In genomic region chr17:48343065-48343464, GRCm38 (mm10) we compare ENCODE assay signal across 42 mouse cellular contexts. TPM values are rescaled to one million over a fixed set of nuclear protein-coding genes. Genes with fewer than 3 reads are reported as not detected.
"Had no signal": no experiment of that assay in that cellular context is flagged by ENCODE, and none has a peak within 500 bp of the region (broad histone marks: within the 10 kb centered on the region; RNA-seq: fewer than 3 reads in every experiment).

No protein-coding gene starts in this region.

- H3K36me3 ChIP-seq: heart, embryonic 10.5 days; heart, embryonic 12.5 days; heart, embryonic 13.5 days; heart, embryonic 15.5 days; hindbrain, embryonic 10.5 days; hindbrain, embryonic 12.5 days; hindbrain, embryonic 13.5 days; hindbrain, embryonic 15.5 days; intestine, embryonic 15.5 days; kidney, embryonic 15.5 days had no signal

- H3K4me3 ChIP-seq: heart, embryonic 10.5 days; heart, embryonic 12.5 days; heart, embryonic 13.5 days; heart, embryonic 15.5 days; hindbrain, embryonic 10.5 days; hindbrain, embryonic 12.5 days; hindbrain, embryonic 13.5 days; hindbrain, embryonic 15.5 days; intestine, embryonic 15.5 days; kidney, embryonic 15.5 days; layer of hippocampus, adult 2 months had no signal

- H3K9me3 ChIP-seq: heart, embryonic 10.5 days; heart, embryonic 12.5 days; heart, embryonic 13.5 days; heart, embryonic 15.5 days; hindbrain, embryonic 10.5 days; hindbrain, embryonic 12.5 days; hindbrain, embryonic 13.5 days; hindbrain, embryonic 15.5 days; intestine, embryonic 15.5 days; kidney, embryonic 15.5 days had no signal

- H3K9ac ChIP-seq: heart, embryonic 12.5 days; heart, embryonic 13.5 days; heart, embryonic 15.5 days; hindbrain, embryonic 12.5 days; hindbrain, embryonic 13.5 days; hindbrain, embryonic 14.5 days; hindbrain, embryonic 15.5 days; intestine, embryonic 15.5 days; kidney, embryonic 15.5 days had no signal

- ATAC-seq: hindbrain, embryonic 16.5 days; hindbrain, postnatal 0 days; inflammation-experienced regulatory T-cells, adult 6 months; intestine, embryonic 15.5 days; intestine, embryonic 16.5 days; intestine, postnatal 0 days had no signal

- H3K27ac ChIP-seq: heart, embryonic 10.5 days; heart, embryonic 13.5 days; heart, embryonic 15.5 days; hindbrain, embryonic 10.5 days; hindbrain, embryonic 12.5 days; hindbrain, embryonic 13.5 days; hindbrain, embryonic 14.5 days; hindbrain, embryonic 15.5 days; hindbrain, postnatal 0 days; intestine, embryonic 15.5 days; kidney, embryonic 15.5 days; kidney, postnatal 0 days; layer of hippocampus, adult 2 months had no signal

- H3K27me3 ChIP-seq: heart, embryonic 13.5 days; heart, embryonic 15.5 days; hindbrain, embryonic 12.5 days; hindbrain, embryonic 13.5 days; hindbrain, embryonic 15.5 days; intestine, embryonic 15.5 days; kidney, embryonic 15.5 days had no signal

- H3K4me1 ChIP-seq: heart, embryonic 12.5 days; heart, embryonic 15.5 days; hindbrain, embryonic 10.5 days; hindbrain, embryonic 12.5 days; hindbrain, embryonic 13.5 days; hindbrain, embryonic 15.5 days; intestine, embryonic 15.5 days; kidney, embryonic 15.5 days had no signal

- H3K4me2 ChIP-seq: heart, embryonic 11.5 days; heart, embryonic 12.5 days; heart, embryonic 13.5 days; heart, embryonic 15.5 days; hindbrain, embryonic 12.5 days; hindbrain, embryonic 13.5 days; hindbrain, embryonic 14.5 days; hindbrain, embryonic 15.5 days; intestine, embryonic 15.5 days; kidney, embryonic 15.5 days had no signal

- DNase-seq: heart, postnatal 10 days; heart, postnatal 14 days; heart, postnatal 36 days; heart, postnatal 4 days; kidney, adult 11 months; kidney, adult 18-20 months; kidney, adult 2 months; kidney, adult 8-10 months; kidney, adult 9 months; kidney, postnatal 10 days; kidney, postnatal 14 days; kidney, postnatal 36 days; kidney, postnatal 4 days; layer of hippocampus, adult 9-11 months; layer of hippocampus, postnatal 36 days had no signal

RNA-seq across cellular contexts. Expression of gene Trem2, which starts 3.1 kb away (rescaled TPM):
- total RNA-seq: hematopoietic stem cell, adult 5-6 weeks had no signal
- polyA plus RNA-seq: inflammation-experienced regulatory T-cells, adult 6 months had no signal

RNA-seq across cellular contexts. Expression of gene Treml1, which starts 16.7 kb away (rescaled TPM):
- total RNA-seq: layer of hippocampus, adult 2 months; layer of hippocampus, postnatal 10 days; layer of hippocampus, postnatal 25 days; layer of hippocampus, postnatal 36 days had no signal
- polyA plus RNA-seq: hindbrain, postnatal 0 days; inflammation-experienced regulatory T-cells, adult 6 months; large intestine, adult 2 months had no signal

RNA-seq across cellular contexts. Expression of gene B430306N03Rik, which starts 27.1 kb away (rescaled TPM):
- total RNA-seq: layer of hippocampus, adult 2 months; layer of hippocampus, postnatal 10 days; layer of hippocampus, postnatal 14 days had no signal
- polyA plus RNA-seq: hindbrain, embryonic 11.5 days; hindbrain, embryonic 12.5 days; hindbrain, postnatal 0 days had no signal

RNA-seq across cellular contexts. Expression of gene Treml2, which starts 43.8 kb away (rescaled TPM):
- polyA plus RNA-seq: heart, postnatal 0 days; hindbrain, embryonic 16.5 days; intestine, postnatal 0 days; kidney, embryonic 14.5 days had no signal
